Mouse (Mus musculus): ENCODE measurements around the gene Dnm3. TPM values are rescaled to one million over a fixed set of nuclear protein-coding genes. Genes with fewer than 3 reads are reported as not detected.

Gene Dnm3
- polyA plus RNA-seq, 1 experiment from 2014 or later = 8.0 TPM

- no peak overlapping the region for H3K4me3 ChIP-seq
- peaks cover 27% of the 10 kb centered on the region for H3K4me1 ChIP-seq
- WGBS = 92% methylated on average over 8 of the region's 8 CpGs
- no peak for DNase-seq (ENCODE audit: low spot score)
- no peaks in the 10 kb centered on the region for H3K27me3 ChIP-seq (replicated peaks; ENCODE audit: low read depth, poor library complexity, severe bottlenecking)
- H3K9me3 ChIP-seq = no peaks in the 10 kb centered on the region
- no peaks in the 10 kb centered on the region for H3K36me3 ChIP-seq (replicated peaks)
- H3K27ac ChIP-seq (replicated peaks) = no peak overlapping the region; the same call in 1 of the 2 replicates
Observed at GRCm38 (mm10) chr1:162132908-162133641, 344.8 kb downstream of the Dnm3 start.

- peak; percentile 17 for DNase-seq (ENCODE audit: low spot score)
- Histone ChIP-seq H3K27ac (replicated peaks) (peak overlapping the region; percentile 59; the same call in 1 of the 2 replicates), H3K9me3 (no peaks in the 10 kb centered on the region), H3K4me1 (peaks cover 25% of the 10 kb centered on the region), H3K36me3 (replicated peaks) (no peaks in the 10 kb centered on the region), H3K27me3 (replicated peaks; ENCODE audit: low read depth, poor library complexity, severe bottlenecking) (no peaks in the 10 kb centered on the region), H3K4me3 (no peak overlapping the region)
- WGBS = 75% methylated on average over 8 of the region's 8 CpGs
Observed at GRCm38 (mm10) chr1:162126856-162127792, 350.7 kb downstream of the Dnm3 start.

- Histone ChIP-seq H3K27ac (replicated peaks) (no peak overlapping the region), H3K9me3 (no peaks in the 10 kb centered on the region), H3K27me3 (replicated peaks; ENCODE audit: low read depth, poor library complexity, severe bottlenecking) (no peaks in the 10 kb centered on the region), H3K4me1 (peaks cover 32% of the 10 kb centered on the region), H3K36me3 (replicated peaks) (no peaks in the 10 kb centered on the region), H3K4me3 (no peak overlapping the region)
- 84% methylated on average over 3 of the region's 3 CpGs for WGBS
- DNase-seq (ENCODE audit: low spot score) = no peak
Observed at GRCm38 (mm10) chr1:162124396-162124795, 353.4 kb downstream of the Dnm3 start.

GRCm38 (mm10) chr1:162121441-162122200 lies 356.2 kb downstream of the Dnm3 start:
- Histone ChIP-seq H3K27me3 (replicated peaks; ENCODE audit: low read depth, poor library complexity, severe bottlenecking) (no peaks in the 10 kb centered on the region), H3K27ac (replicated peaks) (peak overlapping the region; percentile 19; the same call in 1 of the 2 replicates), H3K36me3 (replicated peaks) (no peaks in the 10 kb centered on the region), H3K4me3 (no peak overlapping the region), H3K9me3 (no peaks in the 10 kb centered on the region), H3K4me1 (peaks cover 20% of the 10 kb centered on the region)
- 68% methylated on average over 7 of the region's 7 CpGs for WGBS
- no peak for DNase-seq (ENCODE audit: low spot score)

- Histone ChIP-seq H3K36me3 (replicated peaks) (no peaks in the 10 kb centered on the region), H3K9me3 (no peaks in the 10 kb centered on the region), H3K4me3 (no peak overlapping the region), H3K27me3 (replicated peaks; ENCODE audit: low read depth, poor library complexity, severe bottlenecking) (no peaks in the 10 kb centered on the region), H3K4me1 (peaks cover 32% of the 10 kb centered on the region), H3K27ac (replicated peaks) (peak overlapping the region; percentile 57)
- peak; percentile 47 for DNase-seq (ENCODE audit: low spot score)
- WGBS = 68% methylated on average over 7 of the region's 7 CpGs
Observed at GRCm38 (mm10) chr1:162109437-162109813, 368.4 kb downstream of the Dnm3 start.

GRCm38 (mm10) chr1:162108726-162109436 lies 369.0 kb downstream of the Dnm3 start:
- Histone ChIP-seq H3K36me3 (replicated peaks) (no peaks in the 10 kb centered on the region), H3K4me1 (peaks cover 32% of the 10 kb centered on the region), H3K27ac (replicated peaks) (peak overlapping the region; percentile 76), H3K9me3 (no peaks in the 10 kb centered on the region), H3K27me3 (replicated peaks; ENCODE audit: low read depth, poor library complexity, severe bottlenecking) (no peaks in the 10 kb centered on the region), H3K4me3 (no peak overlapping the region)
- WGBS = 71% methylated on average over 6 of the region's 6 CpGs
- no peak for DNase-seq (ENCODE audit: low spot score)

GRCm38 (mm10) chr1:162108181-162108671 lies 369.6 kb downstream of the Dnm3 start:
- Histone ChIP-seq H3K36me3 (replicated peaks) (no peaks in the 10 kb centered on the region), H3K4me3 (no peak overlapping the region), H3K27me3 (replicated peaks; ENCODE audit: low read depth, poor library complexity, severe bottlenecking) (no peaks in the 10 kb centered on the region), H3K9me3 (no peaks in the 10 kb centered on the region), H3K27ac (replicated peaks) (peak overlapping the region; percentile 76), H3K4me1 (peaks cover 32% of the 10 kb centered on the region)
- 75% methylated on average over 7 of the region's 7 CpGs for WGBS
- no peak for DNase-seq (ENCODE audit: low spot score)

GRCm38 (mm10) chr1:162107011-162107606 lies 370.7 kb downstream of the Dnm3 start:
- peaks cover 32% of the 10 kb centered on the region for H3K4me1 ChIP-seq
- 84% methylated on average over 4 of the region's 4 CpGs for WGBS
- no peak overlapping the region for H3K4me3 ChIP-seq
- no peaks in the 10 kb centered on the region for H3K27me3 ChIP-seq (replicated peaks; ENCODE audit: low read depth, poor library complexity, severe bottlenecking)
- DNase-seq (ENCODE audit: low spot score) = no peak
- no peak overlapping the region for H3K27ac ChIP-seq (replicated peaks)
- no peaks in the 10 kb centered on the region for H3K9me3 ChIP-seq
- no peaks in the 10 kb centered on the region for H3K36me3 ChIP-seq (replicated peaks)

GRCm38 (mm10) chr1:162100961-162101830 lies 376.6 kb downstream of the Dnm3 start:
- WGBS = 92% methylated on average over 10 of the region's 10 CpGs
- H3K27me3 ChIP-seq (replicated peaks; ENCODE audit: low read depth, poor library complexity, severe bottlenecking) = no peaks in the 10 kb centered on the region
- 0 out of 2 replicates have a peak, but pooled peaks cover 4% of the 10 kb centered on the region for H3K4me1 ChIP-seq
- H3K27ac ChIP-seq (replicated peaks) = peak overlapping the region; percentile 44; the same call in 1 of the 2 replicates
- DNase-seq (ENCODE audit: low spot score) = no peak
- no peak overlapping the region for H3K4me3 ChIP-seq
- no peaks in the 10 kb centered on the region for H3K9me3 ChIP-seq
- H3K36me3 ChIP-seq (replicated peaks) = no peaks in the 10 kb centered on the region

- no peak for DNase-seq (ENCODE audit: low spot score)
- no peaks in the 10 kb centered on the region for H3K27me3 ChIP-seq (replicated peaks; ENCODE audit: low read depth, poor library complexity, severe bottlenecking)
- no peak overlapping the region for H3K4me3 ChIP-seq
- H3K9me3 ChIP-seq = no peaks in the 10 kb centered on the region
- H3K4me1 ChIP-seq = 0 out of 2 replicates have a peak, but pooled peaks cover 4% of the 10 kb centered on the region
- 82% methylated on average over 7 of the region's 7 CpGs for WGBS
- H3K36me3 ChIP-seq (replicated peaks) = no peaks in the 10 kb centered on the region
- H3K27ac ChIP-seq (replicated peaks) = peak overlapping the region; percentile 44
Observed at GRCm38 (mm10) chr1:162100033-162100820, 377.6 kb downstream of the Dnm3 start.

Data from embryonic facial prominence, embryonic 10.5 days (tissue).